Comparison of ENCODE assay signal across 17 mouse cellular contexts in the genomic region with DNA sequence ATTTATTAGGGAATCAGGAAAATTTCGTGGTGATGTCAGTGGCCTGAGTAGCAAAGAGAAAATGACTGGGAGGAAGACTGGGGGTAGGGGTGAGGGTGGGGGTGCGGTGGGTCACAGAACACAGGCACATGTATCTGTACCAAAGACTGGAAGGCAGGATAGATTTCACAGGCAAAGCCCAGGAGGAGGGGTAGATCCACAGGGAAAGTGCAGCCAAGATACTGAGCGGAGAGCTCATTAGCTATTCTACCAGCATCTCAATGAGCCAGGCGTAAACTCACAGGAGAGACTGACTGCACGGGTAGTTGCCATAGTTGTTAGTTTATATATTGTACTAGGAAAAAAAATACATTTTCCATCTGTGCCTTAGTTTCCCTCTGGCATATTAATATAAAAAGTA.
DNase-seq lines count a peak whose midpoint lies in the region; ATAC-seq and TF ChIP-seq lines count a peak whose summit lies in the region.
"Had no signal": no experiment of that assay in that cellular context is flagged by ENCODE, and none has a peak within 500 bp of the region (broad histone marks: within the 10 kb centered on the region; RNA-seq: fewer than 3 reads in every experiment).

No protein-coding gene starts in this region.

- H3K27ac ChIP-seq in heart, embryonic 12.5 days (ENCODE audit: poor library complexity, severe bottlenecking): no peak overlapping the region
- H3K27ac ChIP-seq in midbrain, embryonic 13.5 days: no peak overlapping the region
- no peak overlapping the region for H3K27ac ChIP-seq in midbrain, embryonic 10.5 days (replicated peaks)
- H3K27ac ChIP-seq in forebrain, postnatal 0 days (ENCODE audit: low read depth, low read length): no peak overlapping the region
- H3K27ac ChIP-seq in midbrain, embryonic 16.5 days (ENCODE audit: low read length): no peak overlapping the region
- H3K27ac ChIP-seq: embryonic facial prominence, embryonic 10.5 days; heart, embryonic 13.5 days had no signal

- no peaks in the 10 kb centered on the region for H3K27me3 ChIP-seq in heart, embryonic 12.5 days (replicated peaks)
- H3K27me3 ChIP-seq in midbrain, embryonic 13.5 days: no peaks in the 10 kb centered on the region
- H3K27me3 ChIP-seq in midbrain, embryonic 10.5 days (ENCODE audit: low read depth, poor library complexity, severe bottlenecking): no peaks in the 10 kb centered on the region
- H3K27me3 ChIP-seq in forebrain, postnatal 0 days (ENCODE audit: insufficient read depth, low read length): no peaks in the 10 kb centered on the region
- no peaks in the 10 kb centered on the region for H3K27me3 ChIP-seq in midbrain, embryonic 16.5 days (ENCODE audit: control insufficient read depth, insufficient read depth, low read depth, low read length)
- H3K27me3 ChIP-seq: heart, embryonic 13.5 days had no signal

- H3K9ac ChIP-seq in heart, embryonic 12.5 days: no peak overlapping the region
- no peak overlapping the region for H3K9ac ChIP-seq in midbrain, embryonic 13.5 days (replicated peaks)
- H3K9ac ChIP-seq in forebrain, postnatal 0 days: no peak overlapping the region
- H3K9ac ChIP-seq in midbrain, embryonic 16.5 days (ENCODE audit: low read depth, low read length): no peak overlapping the region
- H3K9ac ChIP-seq: heart, embryonic 13.5 days had no signal

- no peak for TF ChIP-seq CTCF in forebrain, postnatal 0 days (IDR thresholded peaks at IDR 0.05; ENCODE audit: low read depth)

- no peaks in the 10 kb centered on the region for H3K36me3 ChIP-seq in heart, embryonic 12.5 days
- no peaks in the 10 kb centered on the region for H3K36me3 ChIP-seq in midbrain, embryonic 13.5 days
- no peaks in the 10 kb centered on the region for H3K36me3 ChIP-seq in midbrain, embryonic 10.5 days
- H3K36me3 ChIP-seq in forebrain, postnatal 0 days (ENCODE audit: insufficient read depth): no peaks in the 10 kb centered on the region
- H3K36me3 ChIP-seq in midbrain, embryonic 16.5 days (ENCODE audit: control insufficient read depth, insufficient read depth, low read length): no peaks in the 10 kb centered on the region
- H3K36me3 ChIP-seq: embryonic facial prominence, embryonic 10.5 days; heart, embryonic 13.5 days had no signal

- 75% methylated on average over 5 of the region's 5 CpGs for WGBS in heart, embryonic 12.5 days
- 38% methylated on average over 5 of the region's 5 CpGs for WGBS in midbrain, embryonic 13.5 days
- 68% methylated on average over 5 of the region's 5 CpGs for WGBS in midbrain, embryonic 10.5 days
- whole genome bisulfite sequencing in forebrain, postnatal 0 days: 27% methylated on average over 5 of the region's 5 CpGs
- 39% methylated on average over 5 of the region's 5 CpGs for WGBS in midbrain, embryonic 16.5 days

- DNase-seq in heart, adult 11 months: peak; percentile 72
- DNase-seq in midbrain, embryonic 10.5 days (ENCODE audit: low spot score): no peak
- DNase-seq in forebrain, postnatal 0 days: no peak
- DNase-seq in right cerebral cortex, adult 2 months (ENCODE audit: low spot score in 2 of 2): no peak
- DNase-seq: adrenal gland, adult 8-10 months; adrenal gland, postnatal 36 days; cerebellum, adult 11 months; cerebellum, adult 8-10 months; gastrocnemius, postnatal 14 days; heart, postnatal 36 days; kidney, adult 8-10 months had no signal

- peaks cover 12% of the 10 kb centered on the region for H3K4me1 ChIP-seq in heart, embryonic 12.5 days (replicated peaks)
- peaks cover 13% of the 10 kb centered on the region for H3K4me1 ChIP-seq in midbrain, embryonic 13.5 days (replicated peaks)
- H3K4me1 ChIP-seq in midbrain, embryonic 10.5 days: peaks cover 4% of the 10 kb centered on the region; the same call in 1 of the 2 replicates
- 0 out of 2 replicates have a peak, but pooled peaks cover 7% of the 10 kb centered on the region for H3K4me1 ChIP-seq in forebrain, postnatal 0 days (ENCODE audit: insufficient read depth)
- peaks cover 4% of the 10 kb centered on the region; the same call in 1 of the 2 replicates for H3K4me1 ChIP-seq in midbrain, embryonic 16.5 days (ENCODE audit: control insufficient read depth, insufficient read depth, low read length)
- H3K4me1 ChIP-seq: embryonic facial prominence, embryonic 10.5 days had no signal

- H3K9me3 ChIP-seq in heart, embryonic 12.5 days (replicated peaks): no peaks in the 10 kb centered on the region
- H3K9me3 ChIP-seq in midbrain, embryonic 13.5 days: no peaks in the 10 kb centered on the region
- H3K9me3 ChIP-seq in midbrain, embryonic 10.5 days (replicated peaks): no peaks in the 10 kb centered on the region
- no peaks in the 10 kb centered on the region for H3K9me3 ChIP-seq in forebrain, postnatal 0 days (ENCODE audit: low read length)
- H3K9me3 ChIP-seq in midbrain, embryonic 16.5 days (replicated peaks; ENCODE audit: control insufficient read depth, low read length, poor library complexity, severe bottlenecking): no peaks in the 10 kb centered on the region
- H3K9me3 ChIP-seq: embryonic facial prominence, embryonic 10.5 days; heart, embryonic 13.5 days had no signal

- no peak overlapping the region for H3K4me3 ChIP-seq in heart, embryonic 12.5 days
- no peak overlapping the region for H3K4me3 ChIP-seq in midbrain, embryonic 13.5 days (replicated peaks)
- no peak overlapping the region for H3K4me3 ChIP-seq in midbrain, embryonic 10.5 days
- H3K4me3 ChIP-seq in forebrain, postnatal 0 days (ENCODE audit: low read depth, low read length): no peak overlapping the region
- H3K4me3 ChIP-seq in midbrain, embryonic 16.5 days (ENCODE audit: low read depth, low read length): no peak overlapping the region
- H3K4me3 ChIP-seq: embryonic facial prominence, embryonic 10.5 days; heart, embryonic 13.5 days had no signal

- no peak overlapping the region for H3K4me2 ChIP-seq in heart, embryonic 12.5 days
- H3K4me2 ChIP-seq in midbrain, embryonic 13.5 days (replicated peaks): no peak overlapping the region
- H3K4me2 ChIP-seq in forebrain, postnatal 0 days (ENCODE audit: low read depth): no peak overlapping the region
- H3K4me2 ChIP-seq in midbrain, embryonic 16.5 days (ENCODE audit: low read length): no peak overlapping the region
- H3K4me2 ChIP-seq: heart, embryonic 13.5 days had no signal

- no peak for ATAC-seq in heart, embryonic 12.5 days (ENCODE audit: insufficient number of reproducible peaks, low FRiP score)
- peak; percentile 53; the same call in 1 of the 2 replicates for ATAC-seq in midbrain, embryonic 13.5 days
- peak; percentile 34; the same call in 1 of the 2 replicates for ATAC-seq in forebrain, postnatal 0 days
- ATAC-seq in midbrain, embryonic 16.5 days: peak; percentile 73; the same call in 1 of the 2 replicates
- ATAC-seq: intestine, embryonic 16.5 days had no signal
